Mouse (Mus musculus) CH12.LX (cell line): ENCODE measurements at regions not wholly inside any gene's neighbourhood (a gene's known extent, or its start where the extent isn't known, plus 50 kb on each side); places are given as distances from the start of the nearest gene placed in this dataset.

Source experiments
- CTCF ChIP-seq, 2 experiments: IDR thresholded peaks in 1 of 2; conservative IDR thresholded peaks in 1 of 2; 2 replicates each; pipeline ENCODE4 v1.5.1; 2011 to 2012; ENCODE audit warnings: low read depth in 2 of 2, low read length in 2 of 2, improper control_type of control experiment in 1 of 2, inconsistent platforms in 1 of 2, mild to moderate bottlenecking in 1 of 2, moderate library complexity in 1 of 2
- TCF12 ChIP-seq: IDR thresholded peaks from 2 replicates; pipeline ENCODE4 v1.6.1; 2014; ENCODE audit warnings: low read depth, mild to moderate bottlenecking, inconsistent platforms, low read length, improper control_type of control experiment
- USF2 ChIP-seq: conservative IDR thresholded peaks from 2 replicates; pipeline ENCODE4 v1.6.1; 2011; ENCODE audit warnings: low read depth, low read length, improper control_type of control experiment

DNA sequence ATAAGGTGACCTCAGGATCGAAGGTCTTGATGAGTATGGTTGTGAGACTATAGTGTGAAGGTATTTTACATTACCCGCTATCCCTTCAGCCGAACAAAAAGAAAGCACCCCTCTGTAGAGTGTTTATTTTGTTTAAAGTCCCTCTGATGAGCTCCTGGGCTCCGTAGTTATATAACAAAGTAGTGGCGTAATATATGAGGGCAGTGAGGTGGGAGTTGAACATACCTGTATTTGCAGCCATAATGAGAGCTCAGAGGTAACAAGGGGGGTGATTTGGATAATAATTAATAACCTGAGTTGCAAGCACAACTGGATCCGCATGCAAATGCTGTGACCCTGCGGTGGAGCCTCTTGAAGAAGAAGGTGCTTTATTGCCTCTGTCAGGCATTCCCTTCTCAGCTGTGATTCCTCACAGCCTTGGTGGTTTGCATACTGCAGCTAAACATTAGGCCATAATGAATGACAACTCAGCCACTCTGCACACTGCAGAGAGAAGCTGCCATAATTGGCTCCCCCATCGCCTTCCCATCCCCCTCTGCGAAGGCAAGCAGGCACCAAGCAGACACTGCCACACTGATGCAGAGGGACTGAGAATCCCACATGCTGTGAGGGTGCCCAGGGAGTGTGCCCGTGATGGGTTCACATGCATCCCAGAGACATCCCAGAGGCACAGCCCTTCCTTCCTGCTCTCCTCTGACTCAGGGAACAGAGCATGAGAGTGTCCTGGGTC, 163.3 kb downstream of the Nuf2 start:
- TF ChIP-seq USF2: no peak
- TF ChIP-seq CTCF (conservative IDR thresholded peaks at IDR 0.05 in 1 of 2, IDR thresholded peaks at IDR 0.05 in 1 of 2; ENCODE audit: low read depth in 2 of 2, low read length in 2 of 2): no peak
- no peak for TF ChIP-seq TCF12
